Mouse (Mus musculus): ENCODE data around the gene Col6a6. TPM values are rescaled to one million over a fixed set of nuclear protein-coding genes. Genes with fewer than 3 reads are reported as not detected.

The Col6a6 gene
- polyA plus RNA-seq, 1 experiment from 2014 or later, result 0.13 TPM

GRCm38 (mm10) chr9:105712049-105712448, 115.9 kb downstream of the Col6a6 start:
- H3K4me1 ChIP-seq, result peaks cover 4% of the 10 kb centered on the region; the same call in 1 of the 2 replicates
- peaks cover 2% of the 10 kb centered on the region; the same call in 1 of the 2 replicates for H3K27me3 ChIP-seq (ENCODE audit: insufficient read depth, poor library complexity, severe bottlenecking)
- DNase-seq (ENCODE audit: low spot score), result no peak
- H3K36me3 ChIP-seq, result no peaks in the 10 kb centered on the region
- H3K9me3 ChIP-seq, result no peaks in the 10 kb centered on the region
- no peak overlapping the region for H3K27ac ChIP-seq
- no peak overlapping the region for H3K4me3 ChIP-seq
- WGBS, result 86% methylated on average over 3 of the region's 3 CpGs

DNA sequence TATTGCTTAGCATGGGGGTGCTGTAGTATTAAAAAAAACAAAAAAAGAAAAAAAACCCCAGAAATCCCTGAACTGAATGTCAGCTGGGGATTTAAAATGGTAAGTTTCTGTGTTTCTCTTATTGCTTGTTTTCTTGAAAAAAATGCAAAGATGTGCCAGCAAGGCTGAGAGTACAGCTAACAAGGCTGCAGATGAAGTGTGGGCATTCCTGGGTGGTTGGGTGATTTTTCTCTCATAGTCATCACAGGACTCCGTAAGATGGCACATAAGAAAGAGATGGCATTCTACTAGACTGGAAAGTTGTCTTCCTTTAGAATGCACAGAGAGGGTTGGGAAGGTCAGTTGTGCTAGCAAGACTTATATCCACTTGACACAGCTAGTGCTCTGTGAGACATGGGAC, 122.9 kb downstream of the Col6a6 start:
- H3K4me1 ChIP-seq, result no peaks in the 10 kb centered on the region
- peaks cover 4% of the 10 kb centered on the region; the same call in 1 of the 2 replicates for H3K27me3 ChIP-seq (ENCODE audit: insufficient read depth, poor library complexity, severe bottlenecking)
- no peaks in the 10 kb centered on the region for H3K36me3 ChIP-seq
- no peak for DNase-seq (ENCODE audit: low spot score)
- no peak overlapping the region for H3K4me3 ChIP-seq
- WGBS, result 92% methylated on average over 1 of the region's 1 CpGs
- no peaks in the 10 kb centered on the region for H3K9me3 ChIP-seq
- H3K27ac ChIP-seq, result no peak overlapping the region

GRCm38 (mm10) chr9:105704226-105704932, 123.6 kb downstream of the Col6a6 start:
- H3K27me3 ChIP-seq (ENCODE audit: insufficient read depth, poor library complexity, severe bottlenecking), result peaks cover 4% of the 10 kb centered on the region; the same call in 1 of the 2 replicates
- H3K27ac ChIP-seq, result no peak overlapping the region
- DNase-seq (ENCODE audit: low spot score), result no peak
- no peaks in the 10 kb centered on the region for H3K36me3 ChIP-seq
- WGBS, result 82% methylated on average over 16 of the region's 16 CpGs
- H3K4me3 ChIP-seq, result no peak overlapping the region
- no peaks in the 10 kb centered on the region for H3K9me3 ChIP-seq
- no peaks in the 10 kb centered on the region for H3K4me1 ChIP-seq

DNA sequence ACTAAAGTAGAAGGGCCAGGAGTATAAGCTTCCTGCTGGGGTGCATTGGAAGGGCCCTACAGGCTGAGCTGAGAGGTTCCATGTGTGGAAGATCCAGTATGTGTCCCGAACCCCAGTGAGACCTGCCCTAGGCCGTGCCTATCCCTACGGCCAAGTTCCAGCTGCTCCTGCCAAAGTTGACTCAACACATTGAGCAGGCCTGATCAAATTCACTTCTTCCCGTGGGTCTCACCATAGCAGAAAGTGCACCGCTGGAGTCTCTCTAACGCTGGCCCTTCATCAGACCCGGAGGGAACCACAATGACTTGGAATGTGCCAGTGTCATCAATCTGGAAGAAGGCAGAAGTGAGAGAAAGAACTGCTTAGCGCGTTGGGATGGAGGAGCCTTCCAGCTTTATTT, 126.0 kb downstream of the Col6a6 start:
- DNase-seq (ENCODE audit: low spot score), result no peak
- H3K27me3 ChIP-seq (ENCODE audit: insufficient read depth, poor library complexity, severe bottlenecking), result peaks cover 1% of the 10 kb centered on the region; the same call in 1 of the 2 replicates
- H3K9me3 ChIP-seq, result no peaks in the 10 kb centered on the region
- no peak overlapping the region for H3K27ac ChIP-seq
- 83% methylated on average over 9 of the region's 9 CpGs for WGBS
- no peak overlapping the region for H3K4me3 ChIP-seq
- H3K4me1 ChIP-seq, result peaks cover 22% of the 10 kb centered on the region
- H3K36me3 ChIP-seq, result no peaks in the 10 kb centered on the region

- Histone ChIP-seq H3K27ac (no peak overlapping the region), H3K36me3 (no peaks in the 10 kb centered on the region), H3K27me3 (ENCODE audit: insufficient read depth, poor library complexity, severe bottlenecking) (no peaks in the 10 kb centered on the region), H3K9me3 (no peaks in the 10 kb centered on the region), H3K4me3 (no peak overlapping the region), H3K4me1 (peaks cover 24% of the 10 kb centered on the region)
- DNase-seq (ENCODE audit: low spot score), result no peak
- 81% methylated on average over 6 of the region's 6 CpGs for WGBS
These were observed 127.3 kb downstream of the Col6a6 start for GRCm38 (mm10) chr9:105700702-105701101.

GRCm38 (mm10) chr9:105697764-105698396, 130.1 kb downstream of the Col6a6 start:
- peaks cover 24% of the 10 kb centered on the region for H3K4me1 ChIP-seq
- 29% methylated on average over 9 of the region's 9 CpGs for WGBS
- H3K27ac ChIP-seq, result peak overlapping the region; percentile 53; the same call in 1 of the 2 replicates
- peak; percentile 90 for DNase-seq (ENCODE audit: low spot score)
- H3K36me3 ChIP-seq, result no peaks in the 10 kb centered on the region
- H3K9me3 ChIP-seq, result no peaks in the 10 kb centered on the region
- peak overlapping the region; percentile 3; the same call in 1 of the 2 replicates for H3K4me3 ChIP-seq
- peaks cover 7% of the 10 kb centered on the region; the same call in 1 of the 2 replicates for H3K27me3 ChIP-seq (ENCODE audit: insufficient read depth, poor library complexity, severe bottlenecking)

GRCm38 (mm10) chr9:105696818-105697564, 131.0 kb downstream of the Col6a6 start:
- no peak for DNase-seq (ENCODE audit: low spot score)
- no peaks in the 10 kb centered on the region for H3K36me3 ChIP-seq
- H3K4me3 ChIP-seq, result no peak overlapping the region
- H3K4me1 ChIP-seq, result peaks cover 24% of the 10 kb centered on the region
- H3K27me3 ChIP-seq (ENCODE audit: insufficient read depth, poor library complexity, severe bottlenecking), result peaks cover 7% of the 10 kb centered on the region; the same call in 1 of the 2 replicates
- 80% methylated on average over 7 of the region's 7 CpGs for WGBS
- H3K27ac ChIP-seq, result no peak overlapping the region
- H3K9me3 ChIP-seq, result no peaks in the 10 kb centered on the region

- Histone ChIP-seq H3K27me3 (ENCODE audit: insufficient read depth, poor library complexity, severe bottlenecking) (peaks cover 7% of the 10 kb centered on the region; the same call in 1 of the 2 replicates), H3K36me3 (no peaks in the 10 kb centered on the region; the same call in 1 of the 2 replicates), H3K4me3 (no peak overlapping the region), H3K9me3 (no peaks in the 10 kb centered on the region), H3K4me1 (peaks cover 21% of the 10 kb centered on the region), H3K27ac (no peak overlapping the region)
- 2% methylated on average over 5 of the region's 5 CpGs for WGBS
- peak; percentile 91 for DNase-seq (ENCODE audit: low spot score)
These were observed 134.1 kb downstream of the Col6a6 start for GRCm38 (mm10) chr9:105693854-105694253.

DNA sequence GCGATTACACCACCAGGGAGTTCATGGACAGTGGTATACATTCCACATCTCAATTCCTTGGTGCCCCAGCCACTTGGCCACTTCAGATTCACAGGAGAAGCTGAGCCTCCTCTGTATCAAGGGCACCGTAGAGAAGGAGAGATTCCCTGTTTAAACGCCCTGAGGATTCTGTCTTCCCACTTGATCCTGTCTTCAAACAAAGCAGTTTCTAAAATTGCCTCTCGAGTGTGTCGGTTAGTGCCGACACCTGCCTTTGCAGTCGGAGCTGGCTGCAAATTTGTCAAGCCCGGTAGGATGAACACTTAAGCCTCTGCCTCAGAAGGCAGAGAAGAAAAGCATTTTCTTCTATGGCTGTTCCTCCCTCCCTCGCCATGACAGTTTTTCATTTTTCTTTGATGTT, 134.9 kb downstream of the Col6a6 start:
- Histone ChIP-seq H3K9me3 (no peaks in the 10 kb centered on the region), H3K27me3 (ENCODE audit: insufficient read depth, poor library complexity, severe bottlenecking) (peaks cover 7% of the 10 kb centered on the region; the same call in 1 of the 2 replicates), H3K4me3 (no peak overlapping the region), H3K4me1 (peaks cover 13% of the 10 kb centered on the region), H3K27ac (no peak overlapping the region), H3K36me3 (peaks cover 4% of the 10 kb centered on the region; the same call in 1 of the 2 replicates)
- WGBS, result 77% methylated on average over 9 of the region's 9 CpGs
- DNase-seq (ENCODE audit: low spot score), result no peak

GRCm38 (mm10) chr9:105692472-105692871, 135.5 kb downstream of the Col6a6 start:
- H3K4me1 ChIP-seq, result peaks cover 7% of the 10 kb centered on the region
- H3K27me3 ChIP-seq (ENCODE audit: insufficient read depth, poor library complexity, severe bottlenecking), result peaks cover 7% of the 10 kb centered on the region; the same call in 1 of the 2 replicates
- no peak overlapping the region for H3K27ac ChIP-seq
- DNase-seq (ENCODE audit: low spot score), result no peak
- 91% methylated on average over 14 of the region's 14 CpGs for WGBS
- H3K4me3 ChIP-seq, result no peak overlapping the region
- no peaks in the 10 kb centered on the region for H3K9me3 ChIP-seq
- peaks cover 10% of the 10 kb centered on the region; the same call in 1 of the 2 replicates for H3K36me3 ChIP-seq

DNA sequence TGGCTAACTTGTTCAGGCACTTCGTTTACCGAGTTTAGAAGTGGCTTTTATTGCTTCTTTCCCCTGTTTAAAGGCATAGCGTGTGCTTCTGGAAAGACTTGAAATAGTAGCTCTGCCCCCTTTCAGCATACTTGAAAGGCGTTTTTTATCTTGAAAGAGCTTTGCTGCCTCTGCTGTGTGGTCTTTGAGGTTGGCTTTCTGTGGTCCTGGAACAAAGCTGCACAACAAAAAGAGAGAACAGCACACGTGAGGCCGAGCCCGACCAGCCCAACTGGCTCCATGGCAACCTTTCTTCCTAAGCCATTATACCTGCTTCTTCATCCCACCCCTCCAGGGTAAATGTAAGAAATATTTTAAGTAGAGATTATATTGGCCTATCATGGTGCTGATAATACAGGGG, 138.5 kb downstream of the Col6a6 start:
- Histone ChIP-seq H3K27ac (no peak overlapping the region), H3K9me3 (no peaks in the 10 kb centered on the region), H3K36me3 (peaks cover 30% of the 10 kb centered on the region), H3K4me3 (no peak overlapping the region), H3K4me1 (peaks cover 8% of the 10 kb centered on the region), H3K27me3 (ENCODE audit: insufficient read depth, poor library complexity, severe bottlenecking) (0 out of 2 replicates have a peak, but pooled peaks cover 2% of the 10 kb centered on the region)
- DNase-seq (ENCODE audit: low spot score), result no peak
- whole genome bisulfite sequencing, result 75% methylated on average over 7 of the region's 7 CpGs

- WGBS, result 49% methylated on average over 13 of the region's 13 CpGs
- DNase-seq (ENCODE audit: low spot score), result no peak
- Histone ChIP-seq H3K27ac (peak overlapping the region; percentile 72; the same call in 1 of the 2 replicates), H3K9me3 (no peaks in the 10 kb centered on the region), H3K27me3 (ENCODE audit: insufficient read depth, poor library complexity, severe bottlenecking) (no peaks in the 10 kb centered on the region), H3K4me3 (no peak overlapping the region), H3K36me3 (peaks cover 53% of the 10 kb centered on the region), H3K4me1 (peaks cover 12% of the 10 kb centered on the region)
These were observed 143.3 kb downstream of the Col6a6 start for GRCm38 (mm10) chr9:105684549-105685165.

Measured in heart, embryonic 10.5 days (tissue).